Mouse (Mus musculus) ovary, postnatal 10 days (tissue): Measurements from ENCODE around the gene Scgb1a1.
"Not testable (repeated sequence)": the region's sequence is repeated elsewhere in the genome, so short reads cannot be mapped to it uniquely, and the experiment has no call there.

Experiments
- DNase-seq: peaks from one replicate; pipeline ENCODE4 v3.0.0; 2022; ENCODE audit warnings: low spot score

Gene Scgb1a1

GRCm38 (mm10) chr19:9100297-9101061, 12.7 kb upstream of the Scgb1a1 start:
- no peak for DNase-seq

GRCm38 (mm10) chr19:9099751-9100150, 12.0 kb upstream of the Scgb1a1 start:
- no peak for DNase-seq

- DNase-seq = no peak
Observed at GRCm38 (mm10) chr19:9097441-9097840, 9.7 kb upstream of the Scgb1a1 start.

- no peak for DNase-seq
Observed at GRCm38 (mm10) chr19:9095111-9095510, 7.4 kb upstream of the Scgb1a1 start.

GRCm38 (mm10) chr19:9090709-9091108, 3.0 kb upstream of the Scgb1a1 start:
- no peak for DNase-seq

- DNase-seq = no peak
Observed at GRCm38 (mm10) chr19:9090191-9090590, 2.4 kb upstream of the Scgb1a1 start.

- DNase-seq = not testable (repeated sequence)
Observed at GRCm38 (mm10) chr19:9083892-9084291, 3.9 kb downstream of the Scgb1a1 start.

GRCm38 (mm10) chr19:9083010-9083355, 4.8 kb downstream of the Scgb1a1 start:
- DNase-seq = no peak

GRCm38 (mm10) chr19:9082191-9083009, 5.4 kb downstream of the Scgb1a1 start:
- peak; percentile 65 for DNase-seq

GRCm38 (mm10) chr19:9081311-9082190, 6.2 kb downstream of the Scgb1a1 start:
- no peak for DNase-seq

- DNase-seq = no peak
Observed at GRCm38 (mm10) chr19:9079916-9080315, 7.8 kb downstream of the Scgb1a1 start.

- DNase-seq = no peak
Observed at GRCm38 (mm10) chr19:9076982-9077660, 10.6 kb downstream of the Scgb1a1 start.

- no peak for DNase-seq
Observed at GRCm38 (mm10) chr19:9076035-9076434, 11.7 kb downstream of the Scgb1a1 start.

GRCm38 (mm10) chr19:9075558-9075957, 12.2 kb downstream of the Scgb1a1 start:
- no peak for DNase-seq

GRCm38 (mm10) chr19:9074424-9074823, 13.3 kb downstream of the Scgb1a1 start:
- DNase-seq = no peak

- DNase-seq = no peak
Observed at GRCm38 (mm10) chr19:9073776-9074411, 13.9 kb downstream of the Scgb1a1 start.

- no peak for DNase-seq
Observed at GRCm38 (mm10) chr19:9072157-9072530, 15.6 kb downstream of the Scgb1a1 start.

- no peak for DNase-seq
Observed at GRCm38 (mm10) chr19:9071456-9072156, 16.2 kb downstream of the Scgb1a1 start.

GRCm38 (mm10) chr19:9070316-9070715, 17.4 kb downstream of the Scgb1a1 start:
- no peak for DNase-seq

GRCm38 (mm10) chr19:9069687-9070307, 18.0 kb downstream of the Scgb1a1 start:
- DNase-seq = no peak
